Mouse (Mus musculus) left cerebral cortex, postnatal 14 days (tissue): Measurements from ENCODE around the gene Egr4. TPM values are rescaled to one million over a fixed set of nuclear protein-coding genes. Genes with fewer than 3 reads are reported as not detected.

Source experiments
- DNase-seq, 2 experiments: peaks; one replicate each; pipeline ENCODE4 v3.0.0; 2021 to 2022; ENCODE audit warnings: low spot score in 2 of 2, mixed read lengths in 1 of 2
- intact Hi-C: fragments of 180-260 bp; cut with DNase I; formaldehyde crosslinking; loops from one replicate; pipeline ENCODE4 v1.15.1; 2025
- total RNA-seq, 2 experiments: library from RNA; stranded (reverse); gene quantifications; 2 replicates each; pipeline ENCODE4 v1.2.3; 2021

Egr4 gene
- total RNA-seq, 2 experiments from 2014 or later, result 50.3 to 64.1 TPM

GRCm38 (mm10) chr6:85501571-85502102 lies 11.8 kb downstream of the Egr4 start:
- intact Hi-C loops, result no loop called here
- DNase-seq, result no peak

GRCm38 (mm10) chr6:85500416-85500815 lies 13.0 kb downstream of the Egr4 start:
- intact Hi-C loops, result no loop called here
- no peak for DNase-seq

- DNase-seq, result no peak
- intact Hi-C loops, result no loop called here
These were observed 15.2 kb downstream of the Egr4 start for GRCm38 (mm10) chr6:85498147-85498546.

- intact Hi-C loops, result no loop called here
These were observed 16.4 kb downstream of the Egr4 start for GRCm38 (mm10) chr6:85496976-85497375.

GRCm38 (mm10) chr6:85491606-85492005 lies 21.8 kb downstream of the Egr4 start:
- no peak for DNase-seq

More at GRCm38 (mm10) chr6:85496976-85497375, 16.4 kb downstream of the Egr4 start:
- no peak for DNase-seq

GRCm38 (mm10) chr6:85490252-85490651 lies 23.1 kb downstream of the Egr4 start:
- DNase-seq, result no peak
- intact Hi-C loops, result no loop called here

More at GRCm38 (mm10) chr6:85491606-85492005, 21.8 kb downstream of the Egr4 start:
- intact Hi-C loops, result no loop called here

GRCm38 (mm10) chr6:85489717-85490116 lies 23.7 kb downstream of the Egr4 start:
- DNase-seq, result no peak
- intact Hi-C loops, result loop anchor here (10.0 kb wide), 1 partner anchor 415 kb away; the partner anchor contains the start of gene Nat8f4

GRCm38 (mm10) chr6:85488510-85488909 lies 24.9 kb downstream of the Egr4 start:
- intact Hi-C loops, result loop anchor here (10.0 kb wide), 1 partner anchor 416 kb away; the partner anchor contains the start of gene Nat8f4
- no peak for DNase-seq

GRCm38 (mm10) chr6:85485738-85486137 lies 27.7 kb downstream of the Egr4 start:
- DNase-seq, result no peak
- intact Hi-C loops, result loop anchor here (10.0 kb wide), 1 partner anchor 419 kb away; the partner anchor contains the start of gene Nat8f4

GRCm38 (mm10) chr6:85483843-85484721 lies 29.3 kb downstream of the Egr4 start:
- intact Hi-C loops, result loop anchor here (10.0 kb wide), 1 partner anchor 421 kb away; the partner anchor contains the start of gene Nat8f4
- no peak for DNase-seq

- DNase-seq, result no peak
- intact Hi-C loops, result loop anchor here (10.0 kb wide), 1 partner anchor 424 kb away; the partner anchor contains the start of gene Nat8f4
These were observed 32.7 kb downstream of the Egr4 start for GRCm38 (mm10) chr6:85480685-85481084.

- DNase-seq, result no peak
- intact Hi-C loops, result loop anchor here (10.0 kb wide), 1 partner anchor 425 kb away; the partner anchor contains the start of gene Nat8f4
These were observed 33.4 kb downstream of the Egr4 start for GRCm38 (mm10) chr6:85479979-85480378.

- intact Hi-C loops, result no loop called here
- no peak for DNase-seq
These were observed 35.0 kb downstream of the Egr4 start for GRCm38 (mm10) chr6:85478416-85478815.

- DNase-seq, result no peak
- intact Hi-C loops, result no loop called here
These were observed 35.9 kb downstream of the Egr4 start for GRCm38 (mm10) chr6:85477366-85477917.

- no peak for DNase-seq
- intact Hi-C loops, result no loop called here
These were observed 37.8 kb downstream of the Egr4 start for GRCm38 (mm10) chr6:85475581-85475980.

GRCm38 (mm10) chr6:85472542-85472941 lies 40.8 kb downstream of the Egr4 start:
- no peak for DNase-seq
- intact Hi-C loops, result loop anchor here (5.0 kb wide), 1 partner anchor 40 kb away; the partner anchor contains the start of gene Egr4

GRCm38 (mm10) chr6:85471962-85472361 lies 41.4 kb downstream of the Egr4 start:
- no peak for DNase-seq
- intact Hi-C loops, result loop anchor here (5.0 kb wide), 1 partner anchor 40 kb away; the partner anchor contains the start of gene Egr4

- intact Hi-C loops, result loop anchor here (5.0 kb wide), 1 partner anchor 42 kb away; the partner anchor contains the start of gene Egr4
- no peak for DNase-seq
These were observed 43.5 kb downstream of the Egr4 start for GRCm38 (mm10) chr6:85469660-85470430.

GRCm38 (mm10) chr6:85465381-85465780 lies 48.0 kb downstream of the Egr4 start:
- DNase-seq, result peak; percentile 41 to 57
- intact Hi-C loops, result no loop called here
